Comparison of ENCODE assay signal across 2 mouse cellular contexts in genomic region chr16:32634183-32634582, GRCm38 (mm10).
A peak's percentile ranks its signal among the peaks of the same experiment; 100 is the strongest.
TF ChIP-seq lines count a peak whose summit lies in the region.

No protein-coding gene starts in this region.

TF ChIP-seq in CH12.LX, 34 proteins besides CTCF, POLR2A, EP300 and RAD21:
- no peak for TF ChIP-seq HCFC1 (IDR thresholded peaks at IDR 0.05; ENCODE audit: low read depth, low read length)
- TF ChIP-seq TCF12 (IDR thresholded peaks at IDR 0.05; ENCODE audit: low read depth, low read length): no peak
- no peak for TF ChIP-seq GABPA (IDR thresholded peaks at IDR 0.05; ENCODE audit: insufficient replicate concordance, low read depth, low read length)
- no peak for TF ChIP-seq ETS1 (conservative IDR thresholded peaks at IDR 0.05; ENCODE audit: low read depth, low read length)
- no peak for TF ChIP-seq USF1 (IDR thresholded peaks at IDR 0.05; ENCODE audit: low read depth, low read length)
- peak; percentile 46; the same call in 1 of the 2 replicates for TF ChIP-seq ZMIZ1 (IDR thresholded peaks at IDR 0.05; ENCODE audit: low read depth, low read length)
- TF ChIP-seq JUND (conservative IDR thresholded peaks at IDR 0.05; ENCODE audit: low read depth, low read length): no peak
- peak; percentile 60; the same call in 1 of the 2 replicates for TF ChIP-seq BHLHE40 (IDR thresholded peaks at IDR 0.05; ENCODE audit: low read depth, low read length)
- no peak for TF ChIP-seq MAFK (IDR thresholded peaks at IDR 0.05; ENCODE audit: insufficient replicate concordance, low read length)

TF ChIP-seq in MEL, 35 proteins besides CTCF, POLR2A, EP300 and RAD21:
- TF ChIP-seq TBP (IDR thresholded peaks at IDR 0.05; ENCODE audit: low read depth, low read length) (0 out of 2 replicates have a peak, but pooled peaks have one; percentile 41), MXI1 (IDR thresholded peaks at IDR 0.05; ENCODE audit: low read depth, low read length) (peak; percentile 83), ZMIZ1 (IDR thresholded peaks at IDR 0.05; ENCODE audit: low read depth, low read length) (no peak), MAX (IDR thresholded peaks at IDR 0.05; ENCODE audit: low read length) (no peak), POLR2AphosphoS5 (IDR thresholded peaks at IDR 0.05; ENCODE audit: borderline replicate concordance, low read depth, low read length) (no peak), HCFC1 (IDR thresholded peaks at IDR 0.05; ENCODE audit: low read depth, low read length) (no peak), KAT2A (conservative IDR thresholded peaks at IDR 0.05; ENCODE audit: low read depth, low read length) (no peak), TAL1 (IDR thresholded peaks at IDR 0.05; ENCODE audit: low read length) (no peak), ZKSCAN1 (IDR thresholded peaks at IDR 0.05; ENCODE audit: low read depth, low read length) (no peak), MYC (IDR thresholded peaks at IDR 0.05; ENCODE audit: low read depth, low read length) (peak; percentile 70), TCF12 (IDR thresholded peaks at IDR 0.05; ENCODE audit: low read depth, low read length) (peak; percentile 28; the same call in 1 of the 2 replicates), NELFE (IDR thresholded peaks at IDR 0.05; ENCODE audit: low read depth, low read length) (no peak; the same call in 1 of the 2 replicates), NRF1 (IDR thresholded peaks at IDR 0.05; ENCODE audit: insufficient read depth, low read depth, low read length, poor library complexity, severe bottlenecking) (no peak), RCOR1 (IDR thresholded peaks at IDR 0.05; ENCODE audit: low read depth, low read length) (0 out of 2 replicates have a peak, but pooled peaks have one; percentile 15), ELF1 (IDR thresholded peaks at IDR 0.05; ENCODE audit: low read depth, low read length) (no peak), ZC3H11A (IDR thresholded peaks at IDR 0.05; ENCODE audit: low read depth, low read length) (no peak), JUND (IDR thresholded peaks at IDR 0.05; ENCODE audit: low read depth, low read length) (no peak), E2F4 (IDR thresholded peaks at IDR 0.05; ENCODE audit: borderline replicate concordance, low read depth, low read length) (no peak), MYB (IDR thresholded peaks at IDR 0.05; ENCODE audit: low read depth, low read length) (no peak), ETS1 (IDR thresholded peaks at IDR 0.05; ENCODE audit: low read depth, low read length) (peak; percentile 63; the same call in 1 of the 2 replicates), SIN3A (IDR thresholded peaks at IDR 0.05; ENCODE audit: low read length) (peak; percentile 80), USF2 (IDR thresholded peaks at IDR 0.05; ENCODE audit: borderline replicate concordance in 1 of 2, insufficient read depth in 1 of 2, low read depth in 1 of 2, low read length in 2 of 2) (no peak), BHLHE40 (IDR thresholded peaks at IDR 0.05; ENCODE audit: borderline replicate concordance, low read depth, low read length) (peak; percentile 98), CHD1 (IDR thresholded peaks at IDR 0.05; ENCODE audit: low read depth, low read length) (no peak)
